Mouse (Mus musculus) heart, embryonic 14.5 days (tissue): ENCODE data around the gene Xlr3a. TPM values are rescaled to one million over a fixed set of nuclear protein-coding genes. Genes with fewer than 3 reads are reported as not detected.

Experiments
- polyA plus RNA-seq: library from polyadenylated mRNA; unstranded; fragments of >200 nt; fragmentation: Nextera tagmentation; extraction: Ambion mirVana; gene quantifications from 2 replicates; pipeline ENCODE4 v1.2.1, GENCODE M21; 2014

The Xlr3a gene
- polyA plus RNA-seq, 1 experiment from 2014 or later, result 1.4 TPM

Other genes starting within 250 kb of the Xlr3a start
- 63.5 and 68.6 TPM in 2 replicates for gene Cetn2, start 178.7 kb downstream of the Xlr3a start, polyA plus RNA-seq
- gene Nsdhl, start 178.5 kb downstream of the Xlr3a start, polyA plus RNA-seq, result 15.5 and 16.5 TPM in 2 replicates
- 4.6 and 4.9 TPM in 2 replicates for gene Zfp185, start 109.8 kb downstream of the Xlr3a start, polyA plus RNA-seq
- 0.11 TPM in 1 of 2 replicates, not detected in the other for gene Pnma5, start 60.0 kb downstream of the Xlr3a start, polyA plus RNA-seq
- not detected in 2 replicates for gene Pnma3, start 32.3 kb downstream of the Xlr3a start, polyA plus RNA-seq
- gene Xlr4a, start 14.6 kb downstream of the Xlr3a start, polyA plus RNA-seq, result 1.8 TPM in 1 of 2 replicates, not detected in the other
- not detected in 2 replicates for gene Gm14685, start 20.0 kb upstream of the Xlr3a start, polyA plus RNA-seq
- not detected in 2 replicates for gene Xlr5b, start 51.7 kb upstream of the Xlr3a start, polyA plus RNA-seq
- gene DXBay18, start 52.4 kb upstream of the Xlr3a start, polyA plus RNA-seq, result not detected in 2 replicates
- gene Spin2d, start 79.9 kb upstream of the Xlr3a start, polyA plus RNA-seq, result not detected in 2 replicates
- 2.7 and 11.9 TPM in 2 replicates for gene Xlr3b, start 95.1 kb upstream of the Xlr3a start, polyA plus RNA-seq
- gene Xlr4b, start 117.2 kb upstream of the Xlr3a start, polyA plus RNA-seq, result 0.26 and 2.3 TPM in 2 replicates
- gene F8a, start 131.2 kb upstream of the Xlr3a start, polyA plus RNA-seq, result 9.4 and 10.0 TPM in 2 replicates
- gene Xlr4c, start 146.0 kb upstream of the Xlr3a start, polyA plus RNA-seq, result 0.35 TPM in 1 of 2 replicates, not detected in the other
- not detected in 2 replicates for gene Xlr3c, start 168.3 kb upstream of the Xlr3a start, polyA plus RNA-seq
- 0.14 TPM in 1 of 2 replicates, not detected in the other for gene Xlr5a, start 195.9 kb upstream of the Xlr3a start, polyA plus RNA-seq
- not detected in 2 replicates for gene Xlr5c, start 195.9 kb upstream of the Xlr3a start, polyA plus RNA-seq
- gene Gm45015, start 239.7 kb upstream of the Xlr3a start, polyA plus RNA-seq, result not detected in 2 replicates
- 10.2 and 11.0 TPM in 2 replicates for gene Zfp275, start 245.5 kb upstream of the Xlr3a start, polyA plus RNA-seq